Mouse (Mus musculus) ES-E14 (cell line): ENCODE data around the gene Sema5a.

ENCODE experiments used
- CHD2 ChIP-seq: IDR thresholded peaks from 2 replicates; pipeline ENCODE4 v1.6.1; 2014; ENCODE audit warnings: mild to moderate bottlenecking, low read depth, low read length, inconsistent platforms
- HCFC1 ChIP-seq: IDR thresholded peaks from 2 replicates; pipeline ENCODE4 v1.6.1; 2012; ENCODE audit warnings: low read length, inconsistent platforms, borderline replicate concordance; ENCODE audit not compliant: insufficient read depth
- MAFK ChIP-seq: IDR thresholded peaks from 2 replicates; pipeline ENCODE4 v1.6.1; 2014; ENCODE audit warnings: mild to moderate bottlenecking, low read depth, low read length, inconsistent platforms; ENCODE audit not compliant: insufficient read depth
- ZC3H11A ChIP-seq: IDR thresholded peaks from 2 replicates; pipeline ENCODE4 v1.6.1; 2012; ENCODE audit warnings: low read depth, mild to moderate bottlenecking, inconsistent platforms, low read length, borderline replicate concordance

DNA sequence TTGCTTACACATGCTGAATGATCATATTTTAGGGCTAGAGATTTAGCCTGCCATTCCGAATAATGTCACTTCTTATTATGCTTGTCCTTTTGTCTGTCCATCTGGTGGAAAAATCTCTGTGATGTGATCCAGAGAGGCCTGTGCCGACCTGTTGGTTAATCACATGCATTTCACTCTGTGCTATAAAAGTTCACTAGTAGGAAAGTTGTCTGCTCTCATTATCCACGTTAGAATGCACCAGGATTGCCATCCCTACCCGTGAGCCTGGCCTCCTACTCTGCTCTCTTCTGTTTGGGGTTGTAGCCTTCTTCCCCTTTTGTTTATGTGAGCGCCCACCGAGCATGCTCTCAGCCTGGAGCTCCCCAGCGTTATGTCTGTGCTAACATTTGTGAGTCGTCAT, 108.4 kb downstream of the Sema5a start:
- TF ChIP-seq CHD2 (no peak), MAFK (no peak), HCFC1 (no peak), ZC3H11A (no peak)
